Mouse (Mus musculus) inflammation-experienced regulatory T-cells, adult 6 months (primary cell): ENCODE results near the gene Galnt17. TPM values are rescaled to one million over a fixed set of nuclear protein-coding genes. Genes with fewer than 3 reads are reported as not detected.

ENCODE experiments used
- ATAC-seq: one replicate; pipeline ENCODE4 v1.8.0; 2017
- polyA plus RNA-seq, 3 experiments: library from polyadenylated mRNA; unstranded; fragments of 100-300 nt; shearing (Covaris generic); gene quantifications; one replicate each; pipeline ENCODE4 v1.2.1; 2017

Galnt17 gene
- polyA plus RNA-seq, 3 experiments from 2014 or later: not detected

GRCm38 (mm10) chr5:130925681-130926080 lies 382.6 kb downstream of the Galnt17 start:
- ATAC-seq: no peak

- ATAC-seq: no peak
Measured at GRCm38 (mm10) chr5:130924245-130924827, 384.0 kb downstream of the Galnt17 start.

DNA sequence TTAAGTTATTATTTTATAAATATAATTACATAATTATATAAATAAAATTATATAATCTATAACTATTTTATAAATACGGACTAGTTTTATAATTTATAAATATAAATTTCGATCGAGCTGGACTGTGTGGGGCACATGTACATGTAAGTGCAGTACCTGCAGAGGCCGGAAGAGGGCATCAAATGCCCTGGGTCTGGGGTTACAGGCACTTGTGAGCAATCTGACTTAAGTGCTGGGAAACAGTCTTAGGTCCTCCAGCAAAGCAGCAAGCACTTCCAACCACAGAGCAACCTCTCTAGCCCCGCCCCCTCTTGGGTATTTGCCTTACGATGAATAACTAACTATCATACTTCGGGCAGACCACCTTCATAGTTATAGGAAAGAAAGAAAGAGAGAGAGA lies 388.3 kb downstream of the Galnt17 start:
- no peak for ATAC-seq

DNA sequence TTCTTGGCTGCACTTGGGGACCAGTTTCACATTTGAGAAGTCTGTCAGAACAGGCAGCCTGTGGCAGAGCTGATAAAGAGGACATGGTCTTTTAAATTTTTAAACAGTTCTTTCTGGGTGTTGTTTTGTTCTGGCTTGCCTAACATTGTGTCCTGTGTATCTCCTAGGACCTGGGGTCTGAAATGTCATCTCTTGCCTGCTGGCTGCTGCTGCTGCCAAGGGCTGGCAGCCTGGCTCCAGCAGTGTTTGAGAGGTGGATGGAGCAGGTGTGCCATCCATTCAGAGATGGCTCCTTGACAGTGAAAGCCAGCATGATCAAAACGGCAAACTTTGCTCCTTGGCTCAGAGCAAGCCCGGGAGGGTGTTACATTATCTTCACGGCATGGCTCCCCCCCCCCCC lies 393.7 kb downstream of the Galnt17 start:
- ATAC-seq: no peak

DNA sequence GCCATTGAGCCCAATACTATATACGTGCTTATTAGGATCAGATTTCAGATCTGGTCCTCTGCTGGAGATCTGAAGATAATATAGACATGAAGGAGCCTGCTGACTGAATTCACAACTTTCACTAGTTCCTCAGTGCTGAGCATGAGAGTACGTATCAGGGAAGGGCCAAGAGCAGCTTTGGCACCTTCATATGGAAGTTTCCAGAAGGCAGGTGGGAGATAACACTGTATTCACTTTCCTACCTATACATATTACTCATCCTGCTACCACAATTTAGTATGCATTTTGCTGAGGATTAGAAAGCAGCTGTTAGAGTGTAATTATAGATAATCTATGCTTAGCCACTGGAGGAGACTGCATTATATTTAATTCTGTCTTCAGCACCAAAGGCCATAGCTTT lies 396.7 kb downstream of the Galnt17 start:
- no peak for ATAC-seq

DNA sequence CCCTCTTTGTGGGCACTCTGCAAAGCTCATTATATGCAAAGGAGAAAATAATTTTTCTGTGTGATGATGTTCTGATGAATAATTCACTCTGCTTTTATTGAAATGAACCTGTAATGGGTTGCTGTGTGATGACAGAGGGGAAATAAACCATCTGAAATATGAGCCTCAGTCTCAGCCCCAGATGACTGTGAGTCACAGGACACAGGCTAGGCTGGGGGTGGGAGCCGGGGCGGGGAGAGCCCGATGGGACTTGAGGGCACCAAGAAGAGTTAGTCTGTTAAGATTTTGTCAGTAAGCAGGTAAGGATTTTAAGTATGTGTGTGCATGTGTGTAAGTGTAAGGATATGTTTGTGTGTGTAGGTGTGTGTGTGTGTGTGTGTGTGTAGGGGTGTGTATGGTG lies 406.6 kb downstream of the Galnt17 start:
- no peak for ATAC-seq

GRCm38 (mm10) chr5:130895991-130896390 lies 412.3 kb downstream of the Galnt17 start:
- no peak for ATAC-seq

DNA sequence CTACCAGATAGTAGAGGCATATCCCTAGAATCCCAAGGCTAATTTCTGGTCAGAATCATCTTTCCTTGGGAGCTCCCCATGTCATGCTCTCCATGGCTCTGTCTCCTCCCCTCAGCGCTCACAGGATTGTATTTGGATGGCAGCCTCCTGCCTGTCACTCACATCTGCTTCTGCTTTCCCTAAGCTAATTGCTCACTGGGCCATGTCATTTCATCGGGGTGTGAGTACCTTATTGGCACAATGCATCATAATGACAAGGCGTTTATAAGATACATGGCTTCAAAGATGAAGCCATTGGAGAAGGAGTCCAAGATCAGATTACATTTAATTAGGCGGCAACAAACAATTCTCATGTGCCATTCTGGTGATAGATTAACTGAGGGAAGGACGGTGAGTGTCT lies 416.6 kb downstream of the Galnt17 start:
- ATAC-seq: no peak

- ATAC-seq: no peak
Measured at GRCm38 (mm10) chr5:130880331-130880730, 428.0 kb downstream of the Galnt17 start.

DNA sequence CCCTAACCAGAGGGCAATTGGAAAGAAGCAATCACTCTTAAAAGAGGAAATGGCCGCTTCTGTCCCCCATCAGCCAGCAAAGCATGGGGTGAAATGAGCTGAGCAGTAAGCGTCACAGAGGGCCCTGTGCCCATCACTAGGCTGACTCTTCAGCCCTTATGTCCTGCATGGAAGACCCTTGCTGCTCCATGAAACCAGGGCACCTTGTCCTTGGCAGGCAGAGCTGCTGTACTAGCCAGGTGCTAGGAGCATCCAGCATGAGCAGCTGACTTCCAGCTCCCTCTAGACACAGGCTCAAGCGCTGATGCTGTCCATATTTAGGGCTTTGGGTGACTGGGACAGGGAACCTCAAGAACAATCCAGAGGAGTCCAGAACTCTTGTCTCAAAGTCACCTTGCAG lies 432.9 kb downstream of the Galnt17 start:
- no peak for ATAC-seq

DNA sequence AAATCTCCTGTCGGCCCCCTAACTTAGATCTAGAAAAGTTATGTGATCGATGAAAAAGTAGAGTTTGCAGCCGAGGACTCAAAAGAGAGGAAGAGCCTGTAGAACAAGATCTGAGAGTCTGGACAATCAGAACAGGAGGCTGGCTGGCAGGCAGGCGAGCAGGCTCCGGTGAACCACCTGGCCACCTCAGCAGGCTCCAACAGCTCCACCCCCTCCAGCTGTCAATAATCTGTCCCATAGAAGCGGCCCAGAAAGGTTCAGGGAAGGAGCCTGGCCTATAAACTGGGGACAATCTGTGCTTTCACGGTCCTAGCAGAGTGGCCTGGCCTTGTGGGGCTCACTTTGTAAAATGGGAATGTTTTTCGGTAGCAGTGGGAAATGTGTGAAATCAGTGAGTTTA lies 437.2 kb downstream of the Galnt17 start:
- ATAC-seq: no peak

- ATAC-seq: no peak
Measured at GRCm38 (mm10) chr5:130869869-130870268, 438.4 kb downstream of the Galnt17 start.

DNA sequence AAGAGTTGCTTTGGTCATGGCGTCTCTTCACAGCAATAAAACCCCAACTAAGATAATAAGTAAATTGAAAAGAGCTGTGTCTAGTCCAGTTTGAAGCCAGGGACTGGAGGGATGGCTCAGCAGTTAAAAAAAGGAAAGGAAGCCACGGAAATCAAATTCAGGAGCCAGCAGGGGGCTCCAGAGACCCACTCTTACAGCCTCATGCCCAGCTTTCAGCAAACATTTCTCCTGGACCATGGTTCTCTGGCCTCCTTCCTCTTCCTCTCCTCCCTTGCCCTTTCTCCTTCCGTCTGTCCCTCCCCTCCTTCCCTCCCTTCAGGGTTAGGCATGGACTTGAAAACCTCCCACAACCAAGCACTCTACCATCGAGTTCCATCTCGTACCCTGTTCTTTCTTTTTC lies 446.0 kb downstream of the Galnt17 start:
- no peak for ATAC-seq

- ATAC-seq: no peak
Measured at GRCm38 (mm10) chr5:130859736-130860135, 448.6 kb downstream of the Galnt17 start.

DNA sequence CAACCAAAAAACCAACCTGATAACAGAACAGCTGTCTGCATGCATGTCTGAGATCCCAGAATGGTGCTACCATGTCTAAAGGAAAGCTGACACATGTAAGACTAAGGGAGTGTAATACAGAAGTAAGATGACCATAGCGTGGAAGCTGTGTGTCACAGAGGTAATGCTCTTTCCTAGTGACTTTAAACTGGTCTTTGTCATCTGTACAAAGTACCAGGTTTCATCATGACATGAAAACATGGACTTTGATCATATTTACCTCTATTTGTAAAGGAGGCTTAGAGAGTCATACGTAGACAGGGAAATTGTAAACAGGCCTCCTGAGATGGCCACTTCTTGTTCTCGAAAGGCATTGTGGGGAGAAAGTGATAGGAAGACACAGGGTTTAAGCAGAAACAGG lies 449.6 kb downstream of the Galnt17 start:
- ATAC-seq: no peak

- no peak for ATAC-seq
Measured at GRCm38 (mm10) chr5:130858148-130858547, 450.1 kb downstream of the Galnt17 start.

GRCm38 (mm10) chr5:130854430-130854829 lies 453.9 kb downstream of the Galnt17 start:
- ATAC-seq: no peak

DNA sequence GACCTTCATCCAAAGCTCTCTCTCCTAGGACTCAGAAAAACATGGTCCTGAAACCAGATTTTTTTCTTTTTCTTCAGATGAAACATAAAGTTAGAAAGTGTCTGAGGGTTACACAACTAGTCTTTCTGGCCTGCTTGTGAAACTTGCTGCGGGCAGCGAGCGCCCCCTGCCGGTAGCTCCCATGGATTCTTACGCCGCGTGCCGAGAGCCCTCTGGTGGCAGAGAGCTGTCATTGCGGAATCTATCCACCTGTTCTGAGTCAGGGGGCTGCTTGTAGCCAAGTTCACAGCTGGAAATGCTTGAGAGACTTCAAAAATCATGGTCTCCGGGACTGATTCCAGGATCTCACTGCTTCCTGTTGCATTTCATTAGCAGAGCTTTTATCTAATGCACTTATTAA lies 454.9 kb downstream of the Galnt17 start:
- no peak for ATAC-seq

DNA sequence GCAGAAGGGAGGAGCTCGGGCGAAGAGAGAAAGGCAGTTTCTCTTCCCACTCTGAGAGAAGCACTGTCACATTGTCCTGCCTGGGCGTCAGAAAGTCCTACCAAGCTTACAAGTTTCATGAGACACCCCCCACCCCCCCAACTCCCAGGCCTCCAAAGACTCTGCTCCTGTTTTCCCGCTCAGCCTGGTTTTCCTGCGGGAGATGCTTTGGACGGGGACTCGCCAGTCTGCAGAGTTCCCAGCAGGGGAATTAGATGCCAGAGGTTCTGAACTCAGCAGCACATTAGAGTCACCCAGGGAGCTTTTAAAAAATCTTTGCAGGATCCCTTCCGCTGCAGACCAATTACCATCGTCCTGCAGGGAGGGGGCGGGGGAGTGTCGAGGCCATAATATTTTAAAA lies 456.1 kb downstream of the Galnt17 start:
- no peak for ATAC-seq

DNA sequence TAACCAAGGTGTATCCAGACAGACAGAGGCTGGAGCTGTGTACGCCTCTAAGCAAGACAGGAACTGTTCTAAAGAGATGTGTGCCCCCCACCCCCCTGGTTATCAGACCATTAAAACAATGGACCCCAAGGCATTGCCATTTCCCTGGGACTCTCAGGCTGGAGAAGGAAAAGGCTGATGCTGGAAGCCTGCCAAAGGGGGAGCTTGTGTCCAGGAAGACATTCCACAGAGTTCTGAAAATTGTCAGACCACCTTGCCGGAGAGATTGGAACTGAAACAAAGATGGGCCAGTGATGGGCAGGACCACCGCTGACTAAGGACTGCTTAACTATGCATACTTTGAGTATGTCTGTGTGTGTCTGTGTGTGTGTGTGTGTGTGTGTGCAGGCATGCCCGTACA lies 458.7 kb downstream of the Galnt17 start:
- ATAC-seq: no peak

GRCm38 (mm10) chr5:130848562-130848961 lies 459.7 kb downstream of the Galnt17 start:
- ATAC-seq: no peak

DNA sequence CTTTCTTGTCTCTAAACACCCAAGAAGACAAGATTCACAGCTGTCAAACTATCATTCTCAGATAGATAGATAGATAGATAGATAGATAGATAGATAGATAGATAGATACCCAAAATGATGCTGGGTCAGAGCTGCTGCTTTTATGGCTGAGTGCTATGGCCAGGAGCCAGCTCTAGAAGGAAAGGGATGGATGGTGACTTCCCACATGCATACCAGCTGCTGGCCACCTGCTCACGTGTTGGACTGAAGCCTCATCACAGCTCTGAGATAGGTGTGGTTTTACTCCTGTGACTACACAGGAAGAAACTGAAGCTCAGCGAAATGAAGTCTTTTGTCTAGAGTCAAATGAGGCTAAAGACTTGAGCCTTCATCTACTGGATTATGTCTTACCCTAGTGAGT lies 482.5 kb downstream of the Galnt17 start:
- no peak for ATAC-seq
